Mouse (Mus musculus) Patski (cell line): ENCODE results near the gene Snu13. TPM values are rescaled to one million over a fixed set of nuclear protein-coding genes. Genes with fewer than 3 reads are reported as not detected.

Experiments
- ATAC-seq: fragments of 100-300 bp; one replicate; pipeline ENCODE4 v1.8.0; 2021
- CTCF ChIA-PET: fragments of 350-600 bp; sonication (Branson Sonifier 250); formaldehyde crosslinking; loops from one replicate; lab custom pipeline; 2022; ENCODE audit warnings: inconsistent platforms; lab: Charles Lee
- POLR2A ChIA-PET: fragments of 350-600 bp; sonication (Branson Sonifier 250); formaldehyde crosslinking; loops from one replicate; lab custom pipeline; 2022; ENCODE audit warnings: antibody characterized with exemption, inconsistent platforms; lab: Charles Lee
- DNase-seq: peaks from one replicate; pipeline ENCODE4 v3.0.0-alpha.2; 2011; ENCODE audit warnings: low read depth, low spot score
- H3K27me3 ChIP-seq: fragments of 371-371 bp; one replicate; pipeline ENCODE4 v1.5.1; 2021
- CTCF ChIP-seq: fragments of 100-300 bp; IDR thresholded peaks from one replicate; pipeline ENCODE4 v1.5.1; 2021
- in situ Hi-C: fragments of 300-500 bp; cut with MboI; formaldehyde crosslinking; loops from 3 replicates; pipeline ENCODE4 v1.11.1; 2018; ENCODE audit warnings: low pct_unique_long_range_greater_than_20kb, mixed read lengths
- polyA plus RNA-seq: library from polyadenylated mRNA; unstranded; gene quantifications from one replicate; pipeline ENCODE4 v1.2.3, GENCODE M21; 2021

Gene Snu13
- polyA plus RNA-seq, 1 experiment from 2014 or later: 120 TPM

- POLR2A ChIA-PET: no interaction called here
- DNase-seq (no peak), ATAC-seq (no peak)
- CTCF ChIA-PET: interaction anchor here (2.4 to 4.8 kb wide), 2 partner anchors 173 to 188 kb away, joined by 4 to 16 read pairs; partner anchors contain the start of gene 1500009C09Rik
- peaks cover 51% of the 10 kb centered on the region for H3K27me3 ChIP-seq
- in situ Hi-C loops: no loop called here
- TF ChIP-seq CTCF: no peak
Observed at GRCm38 (mm10) chr15:82063909-82064308, 16.5 kb upstream of the Snu13 start.

- in situ Hi-C loops: no loop called here
- CTCF ChIA-PET: no interaction called here
- DNase-seq (no peak), ATAC-seq (no peak)
- POLR2A ChIA-PET: no interaction called here
- H3K27me3 ChIP-seq: peaks cover 44% of the 10 kb centered on the region
- TF ChIP-seq CTCF: no peak
Observed at GRCm38 (mm10) chr15:82058719-82059201, 11.4 kb upstream of the Snu13 start, which contains the start of gene 4930407I10Rik. Gene 4930407I10Rik (plus strand): TSS chr15:82059151.

GRCm38 (mm10) chr15:82052544-82052943 is 5.1 kb upstream of the Snu13 start:
- ATAC-seq (no peak), DNase-seq (no peak)
- peaks cover 15% of the 10 kb centered on the region for H3K27me3 ChIP-seq
- ChIA-PET CTCF (interaction anchor here (0.9 kb wide), 1 partner anchor 184 kb away, joined by 3 read pairs; no protein-coding TSS in a partner anchor), POLR2A (no interaction called here)
- TF ChIP-seq CTCF: no peak
- in situ Hi-C loops: no loop called here

GRCm38 (mm10) chr15:82046246-82046891 is 1.0 kb downstream of the Snu13 start:
- ChIA-PET POLR2A (no interaction called here), CTCF (no interaction called here)
- peak; percentile 31 for ATAC-seq
- in situ Hi-C loops: no loop called here
- DNase-seq: no peak
- TF ChIP-seq CTCF: no peak
- H3K27me3 ChIP-seq: no peaks in the 10 kb centered on the region

- DNase-seq: no peak
Observed at GRCm38 (mm10) chr15:82044166-82044784, 3.1 kb downstream of the Snu13 start.

GRCm38 (mm10) chr15:82040650-82041049 is 6.7 kb downstream of the Snu13 start:
- in situ Hi-C loops: no loop called here
- ATAC-seq (no peak), DNase-seq (no peak)
- peak; percentile 84 for TF ChIP-seq CTCF
- ChIA-PET CTCF (interaction anchor here (1.0 kb wide), 1 partner anchor 44 kb away, joined by 3 read pairs; no protein-coding TSS in a partner anchor), POLR2A (no interaction called here)
- H3K27me3 ChIP-seq: no peaks in the 10 kb centered on the region

More at GRCm38 (mm10) chr15:82044166-82044784, 3.1 kb downstream of the Snu13 start:
- POLR2A ChIA-PET: no interaction called here
- no peaks in the 10 kb centered on the region for H3K27me3 ChIP-seq
- in situ Hi-C loops: no loop called here
- CTCF ChIA-PET: interaction anchor here (1.0 to 2.6 kb wide), 4 partner anchors 10 to 192 kb away, joined by 3 to 14 read pairs (median 4); partner anchors contain the start of gene Desi1
- ATAC-seq: no peak
- TF ChIP-seq CTCF: no peak

- CTCF ChIA-PET: interaction anchor here (0.6 to 2.9 kb wide), 9 partner anchors 7 to 203 kb away, joined by 3 to 14 read pairs (median 3); no protein-coding TSS in a partner anchor
- TF ChIP-seq CTCF: peak; percentile 78
- in situ Hi-C loops: no loop called here
- POLR2A ChIA-PET: no interaction called here
- DNase-seq (no peak), ATAC-seq (no peak)
- no peaks in the 10 kb centered on the region for H3K27me3 ChIP-seq
Observed at GRCm38 (mm10) chr15:82035904-82036689, 11.3 kb downstream of the Snu13 start.

GRCm38 (mm10) chr15:82033762-82034161 is 13.6 kb downstream of the Snu13 start, which contains the start of gene Desi1:
Gene Desi1 (minus strand): TSS chr15:82033862.
- DNase-seq: no peak
- no peak for ATAC-seq
- TF ChIP-seq CTCF: no peak
- ChIA-PET CTCF (interaction anchor here (1.0 to 2.9 kb wide), 3 partner anchors 10 to 77 kb away, joined by 3 to 14 read pairs (median 3); no protein-coding TSS in a partner anchor), POLR2A (no interaction called here)
- H3K27me3 ChIP-seq: no peaks in the 10 kb centered on the region
- in situ Hi-C loops: no loop called here

- no peak for DNase-seq
- CTCF ChIA-PET: no interaction called here
- no peaks in the 10 kb centered on the region for H3K27me3 ChIP-seq
- no peak for ATAC-seq
- in situ Hi-C loops: no loop called here
- no peak for TF ChIP-seq CTCF
- POLR2A ChIA-PET: no interaction called here
Observed at GRCm38 (mm10) chr15:82032386-82032785, 15.0 kb downstream of the Snu13 start.

GRCm38 (mm10) chr15:82027726-82028125 is 19.7 kb downstream of the Snu13 start:
- ATAC-seq: no peak
- in situ Hi-C loops: no loop called here
- no peak for TF ChIP-seq CTCF
- ChIA-PET POLR2A (no interaction called here), CTCF (interaction anchor here (1.4 kb wide), 1 partner anchor 8 kb away, joined by 3 read pairs; no protein-coding TSS in a partner anchor)
- no peaks in the 10 kb centered on the region for H3K27me3 ChIP-seq
- DNase-seq: no peak
